Mouse (Mus musculus) left cerebral cortex, adult 2 months (tissue): ENCODE data around the gene Samsn1. TPM values are rescaled to one million over a fixed set of nuclear protein-coding genes. Genes with fewer than 3 reads are reported as not detected.

Experiments used
- DNase-seq, 2 experiments: peaks; one replicate each; pipeline ENCODE4 v3.0.0; 2021 to 2022; ENCODE audit warnings: low spot score in 2 of 2, mixed read lengths in 1 of 2; ENCODE audit errors: extremely low spot score in 1 of 2
- H3K27ac ChIP-seq: fragments of 200-600 bp; 2 replicates; pipeline ENCODE4 v1.8.1; 2022
- H3K4me3 ChIP-seq: fragments of 200-600 bp; 2 replicates; pipeline ENCODE4 v1.8.1; 2022
- CTCF ChIP-seq: fragments of 200-600 bp; IDR thresholded peaks from 2 replicates; pipeline ENCODE4 v1.8.1; 2022; ENCODE audit warnings: antibody characterized with exemption, mild to moderate bottlenecking, moderate library complexity
- intact Hi-C: fragments of 180-260 bp; cut with DNase I; formaldehyde crosslinking; loops from one replicate; pipeline ENCODE4 v1.15.1; 2025
- total RNA-seq, 2 experiments: library from RNA; stranded (reverse); gene quantifications; 2 replicates each; pipeline ENCODE4 v1.2.3; 2021

Samsn1 gene
- total RNA-seq, 2 experiments from 2014 or later, result 1.3 to 1.8 TPM

DNA sequence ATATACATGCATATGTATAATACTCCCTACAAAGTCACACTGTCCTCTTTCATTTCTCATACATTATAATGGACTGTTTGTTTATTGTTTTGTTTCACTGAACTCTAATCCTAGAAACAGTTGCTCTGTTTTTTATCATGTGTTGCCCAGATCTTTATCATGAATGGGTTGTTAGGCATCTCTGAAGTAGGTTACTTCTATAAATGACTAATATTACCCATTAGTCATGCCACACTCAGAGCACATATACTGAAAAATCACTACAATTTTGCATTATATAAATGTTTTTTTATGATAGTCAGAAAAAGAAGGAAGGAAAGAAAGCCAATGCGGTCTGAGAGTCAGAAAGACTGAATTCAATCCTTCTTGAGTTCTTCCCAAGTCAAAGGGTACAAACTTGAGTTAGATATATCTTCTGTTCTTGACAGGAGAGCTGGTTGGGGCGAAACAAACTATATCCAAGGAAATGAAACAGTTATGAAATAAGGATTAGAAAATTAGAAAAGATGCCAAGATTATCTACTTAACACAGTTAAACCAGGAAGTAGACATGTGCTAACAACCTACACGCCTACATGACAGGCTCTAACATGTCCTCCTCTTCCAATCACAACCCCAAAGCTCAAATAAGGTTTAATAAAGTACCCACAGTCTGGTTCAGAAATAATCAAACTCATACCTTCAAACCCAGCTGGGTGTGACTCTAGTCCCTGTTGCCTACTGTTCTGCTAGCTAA is 122.0 kb downstream of the Samsn1 start:
- intact Hi-C loops, result no loop called here
- DNase-seq, result no peak
- Histone ChIP-seq H3K4me3 (no peak overlapping the region), H3K27ac (no peak overlapping the region)
- no peak for TF ChIP-seq CTCF

DNA sequence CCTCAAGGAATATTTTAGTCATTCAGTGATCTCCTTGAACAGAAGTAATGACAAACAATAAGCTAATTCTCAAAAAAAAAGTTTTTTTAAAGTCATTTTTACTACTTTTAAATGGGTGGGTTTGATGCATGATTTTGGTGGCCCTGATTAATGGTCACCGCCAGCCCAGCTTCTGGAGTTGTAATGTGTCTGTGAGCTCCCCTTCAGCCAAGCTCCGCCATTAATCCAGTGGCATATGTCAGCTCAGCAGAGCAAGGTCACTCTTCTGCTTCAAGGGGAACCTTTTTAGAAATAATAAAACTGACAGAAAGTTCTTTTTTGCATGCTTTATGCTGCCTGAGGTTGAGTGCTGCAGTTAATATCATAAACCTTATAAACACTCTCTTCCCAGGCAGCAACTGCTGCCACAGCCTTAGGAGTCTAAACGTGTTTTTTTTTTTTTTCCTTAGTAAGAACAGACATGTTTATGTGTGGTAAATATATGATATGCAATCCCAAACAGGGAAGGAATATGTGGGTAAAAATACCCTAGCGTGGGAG is 124.2 kb downstream of the Samsn1 start:
- Histone ChIP-seq H3K27ac (no peak overlapping the region), H3K4me3 (no peak overlapping the region)
- TF ChIP-seq CTCF, result no peak
- no peak for DNase-seq
- intact Hi-C loops, result no loop called here

DNA sequence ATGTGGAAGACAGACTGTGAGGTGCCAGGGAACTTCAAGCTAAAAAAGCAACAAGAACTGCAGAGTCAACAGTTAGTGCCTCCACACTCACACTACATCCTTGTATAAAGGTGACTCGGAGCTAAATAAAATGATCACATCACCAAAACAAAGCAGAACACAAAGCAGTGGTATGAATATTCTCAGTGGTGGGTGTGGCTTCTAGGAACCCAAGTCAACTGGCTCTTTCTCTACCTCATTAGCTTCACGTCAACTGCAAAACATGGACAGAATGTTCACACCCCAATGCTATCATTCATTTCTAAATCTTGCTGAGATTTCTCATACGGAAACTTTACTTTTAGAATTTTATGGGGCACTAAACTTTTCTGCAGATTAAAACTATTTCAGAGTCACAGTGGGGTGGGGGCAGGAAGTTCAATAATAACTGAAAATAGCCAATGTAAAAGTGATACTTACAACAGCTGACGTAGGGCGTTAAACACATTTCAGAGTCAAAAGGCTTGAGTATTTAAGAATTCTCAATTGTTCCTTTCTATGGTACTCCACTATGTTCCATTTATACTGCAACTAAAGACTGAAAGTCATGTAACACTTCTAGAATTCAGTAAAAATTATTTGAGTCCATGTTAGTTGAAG is 127.7 kb downstream of the Samsn1 start:
- no peak overlapping the region for H3K4me3 ChIP-seq
- H3K27ac ChIP-seq, result no peak overlapping the region
- no peak for TF ChIP-seq CTCF
- intact Hi-C loops, result no loop called here
- no peak for DNase-seq

DNA sequence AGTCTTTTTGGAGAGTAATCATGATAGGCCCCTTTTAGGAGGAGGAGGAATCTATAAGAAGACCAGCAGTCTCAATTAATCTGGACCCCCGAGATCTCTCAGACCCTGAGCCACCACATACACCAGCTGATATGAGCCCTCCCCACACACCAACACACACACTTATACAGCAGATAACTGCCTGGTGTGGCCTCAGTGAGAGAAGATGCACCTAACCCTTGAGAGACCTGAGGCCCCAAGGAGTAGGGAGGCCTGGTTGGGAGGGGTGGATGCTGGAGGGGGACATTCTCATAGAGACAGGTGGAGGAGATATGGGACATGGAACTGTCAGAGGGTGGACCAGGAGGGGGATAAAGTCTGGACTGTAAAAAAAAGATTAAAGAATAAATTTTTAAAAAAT is 128.6 kb downstream of the Samsn1 start:
- intact Hi-C loops, result no loop called here

DNA sequence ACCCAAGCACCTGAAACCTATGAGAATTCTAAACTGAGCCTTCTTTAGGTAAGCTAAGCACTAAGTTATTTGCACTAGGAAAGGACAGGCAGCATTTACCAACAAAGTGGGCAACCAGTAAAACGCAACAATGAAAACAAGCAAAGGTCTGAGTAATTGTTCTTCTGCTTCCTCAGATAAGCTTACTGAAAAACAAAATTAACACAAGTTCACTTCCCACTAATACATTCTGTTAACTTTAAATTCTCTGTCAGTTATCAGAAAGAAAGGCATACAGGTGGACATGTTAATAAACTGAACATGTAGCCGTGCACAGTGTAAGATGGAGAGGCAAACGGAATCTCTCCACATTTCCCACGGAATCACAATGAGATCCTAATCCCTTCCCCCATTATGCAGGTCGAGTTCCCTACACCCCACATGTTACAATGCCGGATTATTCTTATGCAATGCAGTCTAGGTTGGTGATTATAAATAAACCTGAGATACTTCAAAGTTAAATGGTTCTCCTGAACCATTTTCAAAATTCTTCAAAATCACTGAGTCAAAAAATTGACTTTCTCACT is 132.9 kb downstream of the Samsn1 start:
- no peak for TF ChIP-seq CTCF
- Histone ChIP-seq H3K27ac (no peak overlapping the region), H3K4me3 (no peak overlapping the region)
- DNase-seq, result no peak
- intact Hi-C loops, result no loop called here

More for the DNA sequence above, 128.6 kb downstream of the Samsn1 start:
- TF ChIP-seq CTCF, result no peak
- Histone ChIP-seq H3K27ac (no peak overlapping the region), H3K4me3 (no peak overlapping the region)
- no peak for DNase-seq

DNA sequence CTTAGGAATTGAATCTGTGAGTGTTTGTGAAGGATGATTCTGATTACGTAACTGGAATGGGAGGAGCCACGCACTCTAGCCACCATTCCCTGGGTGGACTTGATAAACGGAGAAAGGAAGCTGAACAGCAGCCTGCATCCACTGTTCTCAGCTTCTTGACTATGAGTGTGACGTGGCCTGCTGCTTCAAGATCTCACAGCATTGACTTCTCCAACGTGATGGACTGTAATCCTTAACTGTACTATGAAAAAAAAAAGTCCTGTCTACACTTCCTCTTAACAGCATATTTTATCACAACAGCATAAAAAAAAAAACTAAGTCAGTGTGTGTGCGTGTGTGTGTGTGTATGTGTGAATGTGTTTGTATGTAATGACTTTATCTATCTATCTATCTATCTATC is 134.9 kb downstream of the Samsn1 start:
- TF ChIP-seq CTCF, result no peak
- no peak for DNase-seq
- Histone ChIP-seq H3K27ac (no peak overlapping the region), H3K4me3 (no peak overlapping the region)
- intact Hi-C loops, result no loop called here

DNA sequence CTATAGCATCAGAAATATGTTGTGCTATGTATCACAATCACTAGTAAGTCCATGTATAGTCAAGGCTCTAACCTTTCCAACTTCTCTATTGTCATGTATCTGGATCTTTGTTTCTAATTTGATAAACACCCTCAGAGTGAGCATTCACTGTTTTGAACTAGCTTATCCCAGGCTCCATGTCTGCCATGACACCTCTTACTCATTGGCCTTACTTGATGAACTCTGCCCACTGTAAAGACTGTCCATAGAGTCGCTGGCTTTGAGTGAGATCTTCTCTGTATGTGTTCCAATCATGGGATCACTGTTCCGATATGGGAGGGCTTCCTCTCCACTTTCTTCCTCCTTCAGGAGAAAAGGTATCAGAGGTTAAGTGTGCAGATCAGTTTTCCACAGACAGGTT is 143.2 kb downstream of the Samsn1 start:
- Histone ChIP-seq H3K27ac (no peak overlapping the region), H3K4me3 (no peak overlapping the region)
- intact Hi-C loops, result no loop called here

DNA sequence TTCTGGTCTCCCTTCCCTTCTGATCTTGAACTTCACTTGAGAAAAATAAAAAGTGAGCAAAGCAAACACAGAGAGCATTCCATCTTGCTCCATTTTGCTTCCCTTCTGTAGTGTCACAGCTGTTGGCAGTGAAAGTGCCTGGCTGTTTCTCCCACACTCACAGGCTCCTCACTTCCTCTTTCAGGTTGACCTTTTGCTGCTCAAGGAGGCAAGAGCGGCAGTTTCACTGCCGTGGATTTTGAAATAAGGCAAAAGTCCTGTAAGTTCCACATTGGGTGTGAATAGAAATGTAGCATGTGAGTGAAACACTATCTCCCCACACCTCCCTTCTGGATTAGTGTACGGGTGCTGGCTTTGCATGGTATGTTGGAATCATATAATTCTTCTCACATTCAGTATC is 144.9 kb downstream of the Samsn1 start:
- DNase-seq, result no peak
- Histone ChIP-seq H3K4me3 (no peak overlapping the region), H3K27ac (no peak overlapping the region)
- intact Hi-C loops, result no loop called here
- TF ChIP-seq CTCF, result no peak

More for the DNA sequence above, 143.2 kb downstream of the Samsn1 start:
- DNase-seq, result no peak
- no peak for TF ChIP-seq CTCF

DNA sequence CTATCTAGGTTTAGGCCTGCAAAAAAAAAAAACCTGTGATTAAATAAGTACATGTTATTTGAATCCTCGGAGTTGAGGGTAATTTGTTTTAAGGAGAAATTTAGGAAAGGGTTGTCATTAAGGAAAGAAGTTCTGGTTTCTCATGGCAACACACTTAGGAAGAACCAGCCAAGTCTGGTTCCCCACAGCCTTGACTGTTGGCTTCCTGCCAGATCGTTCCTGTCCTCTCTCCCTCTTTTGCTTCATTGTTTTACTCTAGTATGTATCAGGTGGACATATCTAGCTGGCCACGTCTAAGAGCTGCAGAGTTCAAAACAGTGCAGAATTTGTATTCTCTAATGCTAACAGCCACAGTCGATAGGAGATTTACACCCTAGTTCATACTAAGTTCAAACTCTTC is 146.2 kb downstream of the Samsn1 start:
- no peak for DNase-seq
- intact Hi-C loops, result no loop called here
- H3K27ac ChIP-seq, result no peak overlapping the region
- TF ChIP-seq CTCF, result no peak
- H3K4me3 ChIP-seq, result no peak overlapping the region

DNA sequence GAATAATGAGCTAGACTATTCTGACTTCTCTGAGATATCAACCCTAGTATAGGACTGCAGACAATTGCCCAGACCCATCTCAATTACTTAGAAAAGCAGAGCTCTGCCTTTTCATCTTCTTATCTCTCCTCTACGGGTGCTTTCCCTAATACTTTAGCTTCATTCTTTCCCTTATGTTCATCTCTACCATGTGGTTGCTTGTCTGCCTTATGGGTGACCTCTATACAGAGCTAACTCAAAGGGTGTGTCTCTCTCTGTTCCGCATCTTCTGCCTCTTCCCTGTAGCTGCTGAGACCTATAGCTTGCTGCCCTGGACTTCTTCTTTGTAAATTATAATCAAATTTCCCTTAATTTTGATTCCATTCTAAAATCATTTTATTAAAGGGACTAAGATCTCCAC is 147.6 kb downstream of the Samsn1 start:
- intact Hi-C loops, result no loop called here
- no peak for DNase-seq
- TF ChIP-seq CTCF, result no peak
- H3K4me3 ChIP-seq, result no peak overlapping the region
- no peak overlapping the region for H3K27ac ChIP-seq

DNA sequence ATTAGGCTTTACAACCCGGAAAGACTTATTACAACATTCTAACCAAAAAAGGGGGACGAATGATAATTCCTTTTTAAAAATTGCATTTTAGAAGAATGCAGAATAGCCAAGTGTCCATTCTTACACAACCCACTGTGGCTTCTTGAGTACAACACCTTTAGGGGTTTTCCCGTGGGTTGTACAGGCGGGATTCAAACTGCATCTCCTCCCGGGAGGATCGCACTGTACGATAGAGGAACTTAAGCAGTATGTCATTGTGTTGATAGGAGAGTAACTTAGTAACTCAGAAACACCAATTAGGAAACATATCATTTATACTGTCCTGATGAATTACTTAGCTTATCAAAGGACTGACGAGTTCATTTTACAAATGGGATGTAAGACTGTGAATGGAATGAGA is 149.8 kb downstream of the Samsn1 start:
- TF ChIP-seq CTCF, result no peak
- DNase-seq, result no peak
- intact Hi-C loops, result loop anchor here (2.0 kb wide), 1 partner anchor 63 kb away; no protein-coding TSS in a partner anchor
- Histone ChIP-seq H3K27ac (no peak overlapping the region), H3K4me3 (no peak overlapping the region)

DNA sequence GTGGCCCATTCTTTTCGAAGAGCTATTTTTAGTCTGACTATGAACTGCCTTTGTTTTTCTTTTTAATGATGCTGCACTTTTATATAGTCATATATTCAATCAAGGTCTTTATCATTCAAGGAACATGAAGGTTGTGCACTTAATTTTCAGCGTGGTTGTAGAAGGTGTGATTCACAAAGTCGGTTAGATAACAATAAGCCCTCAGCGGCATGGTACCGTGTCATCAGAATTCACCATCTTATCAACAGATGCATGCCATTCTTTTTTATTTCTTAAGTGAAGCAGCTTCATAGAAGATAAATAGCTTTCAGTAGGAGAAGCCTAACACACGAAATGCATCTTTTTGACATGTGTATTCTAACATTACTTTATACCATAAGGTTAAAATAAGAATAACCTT is 154.7 kb downstream of the Samsn1 start:
- Histone ChIP-seq H3K4me3 (no peak overlapping the region), H3K27ac (no peak overlapping the region)
- TF ChIP-seq CTCF, result no peak
- intact Hi-C loops, result no loop called here
- DNase-seq, result no peak
